Mouse (Mus musculus): Measurements from ENCODE around the gene Timm17b.

DNA sequence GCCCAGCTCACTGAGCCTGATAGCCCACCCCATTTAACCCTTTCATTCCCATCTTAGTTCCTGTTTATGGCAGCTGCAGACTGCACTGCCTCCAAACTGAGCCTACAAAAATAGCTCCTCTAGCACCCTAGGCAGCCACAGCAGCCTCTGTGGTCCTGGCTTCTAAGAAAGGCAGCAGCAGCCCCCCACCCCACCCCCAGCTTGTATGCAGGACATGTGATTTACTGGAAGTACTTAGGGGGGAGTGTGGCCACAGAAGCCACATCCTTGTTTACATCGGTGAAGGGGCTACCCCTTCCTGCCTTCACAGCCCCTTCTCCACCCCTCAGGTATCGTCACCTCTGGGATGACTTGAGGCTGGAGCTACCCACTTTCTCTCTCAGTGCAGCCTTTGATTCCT, 33.8 kb upstream of the Timm17b start:
- TF ChIP-seq POLR2A (IDR thresholded peaks at IDR 0.05; ENCODE audit: low read depth, low read length) (no peak), MYC (IDR thresholded peaks at IDR 0.05; ENCODE audit: low read depth, low read length) (no peak), RCOR1 (conservative IDR thresholded peaks at IDR 0.05; ENCODE audit: low read depth, low read length) (no peak; the same call in 1 of the 2 replicates), NELFE (IDR thresholded peaks at IDR 0.05; ENCODE audit: low read depth, low read length) (no peak), IRF4 (IDR thresholded peaks at IDR 0.05; ENCODE audit: low read depth, low read length) (peak; percentile 77), UBTF (IDR thresholded peaks at IDR 0.05; ENCODE audit: low read depth, low read length) (no peak), CTCF (conservative IDR thresholded peaks at IDR 0.05 in 1 of 2, IDR thresholded peaks at IDR 0.05 in 1 of 2; ENCODE audit: low read depth in 2 of 2, low read length in 2 of 2) (no peak), EP300 (IDR thresholded peaks at IDR 0.05; ENCODE audit: low read length) (peak; percentile 80), RAD21 (IDR thresholded peaks at IDR 0.05; ENCODE audit: low read depth, low read length) (no peak), PAX5 (IDR thresholded peaks at IDR 0.05; ENCODE audit: low read length) (no peak), BHLHE40 (IDR thresholded peaks at IDR 0.05; ENCODE audit: low read depth, low read length) (peak; percentile 92), USF2 (conservative IDR thresholded peaks at IDR 0.05; ENCODE audit: low read depth, low read length) (peak; percentile 17; the same call in 1 of the 2 replicates), POLR2AphosphoS2 (IDR thresholded peaks at IDR 0.05; ENCODE audit: low read depth, low read length) (peak; percentile 40; the same call in 1 of the 2 replicates)

Data from CH12.LX (cell line).